Mouse (Mus musculus) small intestine, adult 2 months (tissue): ENCODE results near the gene Trim61.

ENCODE experiments used
- CTCF ChIP-seq: fragments of 200-500 bp; IDR thresholded peaks from 2 replicates; pipeline ENCODE4 v1.5.1; 2012; ENCODE audit warnings: low read depth, mild to moderate bottlenecking, control low read depth, inconsistent platforms, low read length, moderate library complexity, mixed read lengths; ENCODE audit not compliant: insufficient replicate concordance, insufficient read length; ENCODE audit errors: extremely low read depth
- POLR2A ChIP-seq: fragments of 200-500 bp; IDR thresholded peaks from 2 replicates; pipeline ENCODE4 v1.6.1; 2012; ENCODE audit warnings: low read depth, mild to moderate bottlenecking, control low read depth, inconsistent platforms, low read length, moderate library complexity

DNA sequence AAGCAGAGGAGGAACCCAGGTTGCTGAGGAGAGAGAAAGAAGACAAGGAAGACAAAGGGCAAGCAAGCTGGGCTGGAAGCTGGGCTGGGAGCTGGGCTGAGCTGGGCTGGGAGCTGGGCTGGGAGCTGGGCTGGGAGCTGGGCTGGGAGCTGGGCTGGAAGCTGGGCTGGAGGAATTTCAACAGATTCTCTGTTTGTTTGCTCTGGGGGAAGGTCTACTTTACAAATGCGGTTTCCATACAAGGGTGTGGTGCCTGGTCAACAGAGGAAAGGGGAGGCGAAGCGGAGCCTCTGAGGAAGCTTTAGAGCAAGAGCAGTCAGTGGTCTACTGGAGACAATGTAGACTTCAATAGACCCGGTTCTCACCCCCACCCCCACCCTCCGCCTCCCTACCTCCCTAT, 28.2 kb upstream of the Trim61 start:
- TF ChIP-seq POLR2A (no peak), CTCF (no peak)
